Mouse (Mus musculus): ENCODE measurements around the gene Rfc3. TPM values are rescaled to one million over a fixed set of nuclear protein-coding genes. Genes with fewer than 3 reads are reported as not detected.

The Rfc3 gene
- polyA plus RNA-seq, 1 experiment from 2014 or later = 85.8 TPM

GRCm38 (mm10) chr5:151605921-151606320 is 45.1 kb downstream of the Rfc3 start, which contains the start of gene Vmn2r18:
TSS of gene Vmn2r18 (minus strand) at chr5:151606021.
- H3K9me3 ChIP-seq (ENCODE audit: control insufficient read depth, low read length) = no peaks in the 10 kb centered on the region
- no peak for DNase-seq
- H3K36me3 ChIP-seq (ENCODE audit: control insufficient read depth, insufficient read depth, low read length) = no peaks in the 10 kb centered on the region
- H3K27ac ChIP-seq (replicated peaks; ENCODE audit: low read depth, low read length) = no peak within 1 kb of the TSS
- no peak within 1 kb of the TSS for H3K9ac ChIP-seq (replicated peaks; ENCODE audit: low read length)
- no peak within 1 kb of the TSS for H3K4me2 ChIP-seq (ENCODE audit: low read length)
- no peak for ATAC-seq (ENCODE audit: low FRiP score, low TSS enrichment)
- no peaks in the 10 kb centered on the region for H3K27me3 ChIP-seq (ENCODE audit: control insufficient read depth, insufficient read depth, low read length)
- H3K4me1 ChIP-seq (ENCODE audit: control insufficient read depth, insufficient read depth, low read length) = no peaks in the 10 kb centered on the region
- H3K4me3 ChIP-seq (replicated peaks; ENCODE audit: low read depth, low read length) = no peak within 1 kb of the TSS
- 90% methylated on average over 3 of the region's 3 CpGs for WGBS

- ATAC-seq (ENCODE audit: low FRiP score, low TSS enrichment) (no peak), DNase-seq (no peak)
- WGBS = 55% methylated on average over 1 of the region's 1 CpGs
- Histone ChIP-seq H3K9me3 (ENCODE audit: control insufficient read depth, low read length) (no peaks in the 10 kb centered on the region), H3K4me1 (ENCODE audit: control insufficient read depth, insufficient read depth, low read length) (no peaks in the 10 kb centered on the region), H3K36me3 (ENCODE audit: control insufficient read depth, insufficient read depth, low read length) (no peaks in the 10 kb centered on the region), H3K27me3 (ENCODE audit: control insufficient read depth, insufficient read depth, low read length) (no peaks in the 10 kb centered on the region), H3K27ac (replicated peaks; ENCODE audit: low read depth, low read length) (no peak overlapping the region), H3K9ac (replicated peaks; ENCODE audit: low read length) (no peak overlapping the region), H3K4me3 (replicated peaks; ENCODE audit: low read depth, low read length) (no peak overlapping the region), H3K4me2 (ENCODE audit: low read length) (no peak overlapping the region)
These were observed 49.3 kb downstream of the Rfc3 start for GRCm38 (mm10) chr5:151601696-151602095.

Other genes with a start within 250 kb of the Rfc3 start
- not detected in 2 replicates for gene Gm42906, start 223.1 kb downstream of the Rfc3 start, polyA plus RNA-seq (2014; fragmentation: Nextera tagmentation; extraction: Ambion mirVana)
- not detected in 2 replicates for gene Vmn2r18, start 45.2 kb downstream of the Rfc3 start, polyA plus RNA-seq (2014; fragmentation: Nextera tagmentation; extraction: Ambion mirVana)